Mouse (Mus musculus) mouse trophoblast stem cell (cell line): ENCODE results near the gene Rnd1.

Experiments
- in situ Hi-C, 2 experiments: fragments of 300-500 bp; cut with MseI, MboI; formaldehyde crosslinking; loops; 2 replicates in 1 of 2; 3 replicates in 1 of 2; pipeline ENCODE4 v1.15.1; 2025

The Rnd1 gene

DNA sequence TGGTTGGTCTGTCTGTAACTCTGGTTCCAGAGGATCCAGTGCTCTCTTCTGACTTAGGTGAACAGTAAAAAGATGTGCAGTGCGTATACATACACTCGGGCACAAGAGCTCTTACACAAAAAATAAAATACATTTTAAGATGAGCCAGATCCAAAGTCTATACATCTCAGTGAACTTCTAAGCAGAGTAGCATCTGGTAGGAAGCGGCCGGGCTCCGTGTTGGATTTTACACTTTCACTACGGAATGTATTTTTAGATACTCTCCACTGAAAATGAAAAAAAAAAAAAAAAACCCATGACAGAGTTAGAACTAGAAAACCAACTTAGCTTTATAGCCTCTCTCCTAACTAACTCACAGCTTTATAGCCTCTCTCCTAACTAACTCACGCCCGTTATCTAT is 3.4 kb upstream of the Rnd1 start:
- in situ Hi-C loops = no loop called here

DNA sequence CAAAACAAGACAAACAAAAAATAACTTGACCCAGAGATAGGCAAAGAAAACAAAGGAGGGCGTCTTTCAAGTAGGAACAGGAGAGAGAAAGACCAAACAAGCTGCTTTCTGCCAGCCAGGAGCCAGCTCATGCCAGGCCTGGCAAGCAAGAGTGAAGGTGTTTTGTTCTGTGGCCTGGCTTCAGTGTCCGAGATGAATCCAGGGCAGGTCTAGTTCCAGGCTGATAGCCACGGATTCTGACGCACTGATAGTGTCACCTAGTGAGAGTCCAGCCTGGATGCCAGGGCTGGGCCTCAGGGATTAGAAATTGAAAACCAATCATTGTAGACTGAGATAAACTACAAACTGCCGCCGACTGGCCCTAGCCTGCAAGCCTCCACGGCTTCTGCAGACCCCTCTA is 716 bp upstream of the Rnd1 start:
- in situ Hi-C loops = no loop called here

DNA sequence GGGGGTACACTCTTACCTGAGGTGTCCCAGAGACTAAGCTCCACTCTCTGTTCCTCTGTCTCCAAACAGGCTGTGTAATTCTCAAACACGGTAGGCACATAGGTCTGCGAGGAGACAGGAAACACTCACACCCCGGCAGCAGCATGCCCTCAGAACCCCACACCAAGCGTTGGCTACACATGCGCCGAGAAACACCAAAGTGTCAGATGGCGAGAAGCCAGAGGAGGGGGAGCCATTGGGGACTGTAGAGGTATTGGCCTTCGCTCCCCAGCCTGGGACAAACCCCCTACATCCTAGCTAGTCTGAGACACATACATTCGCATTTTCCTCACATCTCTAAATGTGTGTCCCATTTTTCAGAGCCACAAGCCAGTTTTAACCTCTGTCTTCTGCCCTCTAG is 790 bp downstream of the Rnd1 start:
- in situ Hi-C loops = no loop called here

DNA sequence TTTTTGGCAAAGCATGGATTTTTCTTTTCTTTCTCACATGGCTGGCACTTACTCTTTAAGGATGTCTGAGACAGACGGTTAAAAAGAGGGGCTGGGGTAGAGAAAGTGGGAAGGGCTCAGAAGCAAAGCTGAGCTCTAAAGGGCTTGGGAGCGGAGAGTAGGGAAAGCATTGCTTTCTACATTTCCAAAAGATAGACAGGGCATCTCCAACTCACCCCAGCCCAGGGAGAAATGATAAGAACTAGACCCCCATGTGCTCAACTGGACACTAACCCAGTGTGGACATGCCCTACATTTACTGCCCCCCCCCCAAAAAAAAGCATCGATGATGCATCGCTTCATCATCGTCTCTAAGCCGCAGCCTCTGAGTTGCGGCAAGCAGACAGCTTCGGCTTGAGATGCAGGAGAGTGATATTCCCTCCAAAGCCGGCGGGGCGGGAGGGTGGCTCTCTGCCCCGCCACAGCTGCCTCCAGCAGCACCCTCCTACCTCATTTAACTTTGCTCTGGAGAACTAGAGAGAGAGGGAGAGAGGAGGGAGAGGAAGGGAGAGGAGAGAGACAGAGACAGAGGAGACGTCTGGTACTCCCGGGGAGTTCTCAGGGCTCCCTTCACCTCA is 1.5 kb downstream of the Rnd1 start:
- in situ Hi-C loops = no loop called here

DNA sequence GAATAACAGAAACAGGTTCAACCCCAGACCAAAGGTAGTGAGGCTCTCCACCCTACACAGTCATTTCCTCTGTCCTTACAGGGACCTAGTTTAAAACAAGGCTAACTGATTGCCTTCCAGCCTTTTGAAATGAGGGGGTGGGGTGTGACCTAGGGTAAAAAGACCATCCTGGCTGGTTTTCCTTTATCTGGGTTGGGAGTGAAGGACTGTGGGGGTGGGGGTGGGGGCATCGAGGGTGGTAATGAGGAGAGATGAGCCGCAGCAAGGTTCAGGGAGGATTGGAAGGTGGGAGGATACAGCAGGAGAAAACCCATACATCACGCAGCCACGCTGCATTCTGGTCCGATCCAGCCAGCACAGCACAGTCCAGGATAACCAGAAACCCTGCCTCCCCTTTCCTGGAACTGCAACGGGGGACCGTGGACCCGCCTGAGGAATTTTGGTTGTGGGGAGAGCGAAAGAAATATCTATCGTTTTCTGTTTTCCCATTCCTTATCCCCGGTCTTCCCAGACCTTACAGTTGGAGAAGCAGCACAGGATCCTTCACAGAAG is 2.2 kb downstream of the Rnd1 start:
- in situ Hi-C loops = no loop called here

DNA sequence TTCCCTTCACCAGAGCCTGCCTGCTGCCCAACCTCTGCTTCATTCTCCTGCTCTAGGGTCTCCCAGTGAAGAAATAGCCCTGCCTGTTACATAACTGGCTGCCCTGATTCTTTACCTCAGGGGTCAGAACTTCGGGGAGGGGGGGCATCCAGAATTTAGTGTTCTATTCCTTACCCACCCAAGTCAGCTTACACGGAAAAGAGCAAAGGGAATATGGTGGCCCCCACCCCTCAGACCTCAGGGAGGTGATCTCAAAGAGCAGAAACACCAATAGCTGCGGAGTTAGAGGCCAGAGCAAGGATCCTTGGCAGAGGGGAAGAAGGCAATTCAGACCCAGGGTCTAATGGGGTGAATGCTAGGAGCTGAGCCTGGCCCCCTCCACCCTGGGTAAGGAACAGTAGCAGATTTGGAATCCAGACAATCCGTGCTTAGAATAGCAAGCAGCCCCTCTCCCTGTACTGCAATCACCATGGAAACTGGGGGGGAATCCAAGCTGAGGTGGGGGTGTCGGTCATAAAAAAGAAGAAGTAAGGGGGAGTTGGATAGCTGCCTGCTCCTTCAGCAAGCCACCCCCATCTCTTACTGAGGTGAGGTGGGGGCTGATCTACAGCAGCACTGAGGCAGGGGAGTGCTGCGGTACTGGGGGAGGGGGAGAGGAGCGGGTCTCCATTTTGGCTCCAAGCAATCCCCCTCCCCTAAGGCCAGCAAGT is 2.8 kb downstream of the Rnd1 start:
- in situ Hi-C loops = no loop called here

DNA sequence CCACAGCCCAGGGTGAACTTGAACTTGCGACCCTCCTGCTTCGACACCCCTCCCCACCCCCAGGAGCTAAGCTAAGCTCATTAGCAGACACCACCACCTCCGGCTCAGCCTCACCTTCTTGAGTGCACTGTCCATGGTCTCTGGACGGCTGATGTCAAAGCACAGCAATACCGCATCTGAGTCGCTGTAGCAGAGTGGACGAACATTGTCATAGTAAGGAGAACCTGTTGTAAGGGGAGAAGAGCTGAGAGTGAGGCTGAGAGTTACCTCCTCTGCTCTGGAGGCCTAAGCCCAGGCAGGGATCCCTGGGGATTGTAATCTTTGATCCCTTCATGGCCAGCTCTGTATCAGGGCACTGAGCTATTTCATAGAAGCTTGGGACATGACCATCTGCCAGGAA is 3.5 kb downstream of the Rnd1 start:
- in situ Hi-C loops = no loop called here

DNA sequence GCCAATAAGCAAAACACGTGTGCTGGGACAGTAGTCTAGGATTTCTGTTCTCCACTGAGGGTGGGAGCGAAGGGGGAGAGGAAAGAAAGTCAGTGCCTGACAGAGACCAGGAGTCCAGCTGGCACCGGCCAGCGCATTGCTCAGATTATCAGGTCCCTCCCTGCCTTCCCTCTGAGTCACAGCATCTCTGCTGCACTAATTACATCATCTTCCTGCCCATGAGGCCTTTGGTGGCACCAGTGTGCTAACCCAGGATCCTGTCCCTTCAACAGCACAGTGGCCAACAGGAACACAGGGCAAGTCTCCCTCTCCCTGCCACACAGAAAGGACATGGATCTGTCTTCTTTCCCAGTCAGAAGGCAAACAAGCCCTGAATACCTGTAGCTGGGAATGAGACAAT is 4.7 kb downstream of the Rnd1 start:
- in situ Hi-C loops = no loop called here

DNA sequence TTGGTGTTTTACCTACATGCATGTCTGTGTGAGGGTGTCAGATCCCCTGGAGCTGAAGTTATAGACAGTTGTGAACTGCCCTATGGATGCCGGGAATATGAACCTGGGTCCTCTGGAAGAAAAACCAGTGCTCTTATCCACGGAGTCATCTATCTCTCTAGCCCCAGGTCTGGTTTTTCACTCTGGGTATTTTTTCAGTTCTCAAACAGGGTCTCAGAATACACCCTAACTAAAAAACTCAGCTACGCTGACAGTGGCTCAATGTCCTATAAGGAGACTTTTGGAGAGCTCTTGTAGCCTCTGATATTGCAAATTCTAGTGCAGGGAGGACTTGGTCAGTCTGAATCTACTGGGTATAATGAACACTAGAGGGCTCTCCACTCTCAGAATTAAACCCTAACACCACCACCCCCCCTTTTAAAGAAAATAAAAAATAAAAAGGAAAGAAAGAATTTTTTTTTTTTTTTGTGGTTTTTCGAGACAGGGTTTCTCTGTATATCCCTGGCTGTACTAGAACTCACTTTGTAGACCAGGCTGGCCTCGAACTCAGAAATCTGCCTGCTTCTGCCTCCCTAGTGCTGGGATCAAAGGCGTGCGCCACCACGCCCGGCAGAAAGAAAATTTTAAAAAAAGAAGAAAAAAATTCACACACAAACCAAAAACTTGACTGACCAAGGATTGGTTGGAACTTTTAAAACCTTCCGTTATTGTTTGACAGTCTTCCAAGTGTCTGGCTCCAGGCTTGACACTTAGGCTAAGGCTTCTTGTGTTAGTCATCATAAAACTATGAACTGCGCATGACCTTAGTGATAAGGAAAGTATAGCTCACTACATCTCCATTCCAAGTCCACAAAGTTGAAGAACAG is 13.0 kb downstream of the Rnd1 start:
- in situ Hi-C loops = loop anchor here in 1 of 2 experiments (5.0 kb wide), 1 partner anchor 38 kb away; no protein-coding TSS in a partner anchor

DNA sequence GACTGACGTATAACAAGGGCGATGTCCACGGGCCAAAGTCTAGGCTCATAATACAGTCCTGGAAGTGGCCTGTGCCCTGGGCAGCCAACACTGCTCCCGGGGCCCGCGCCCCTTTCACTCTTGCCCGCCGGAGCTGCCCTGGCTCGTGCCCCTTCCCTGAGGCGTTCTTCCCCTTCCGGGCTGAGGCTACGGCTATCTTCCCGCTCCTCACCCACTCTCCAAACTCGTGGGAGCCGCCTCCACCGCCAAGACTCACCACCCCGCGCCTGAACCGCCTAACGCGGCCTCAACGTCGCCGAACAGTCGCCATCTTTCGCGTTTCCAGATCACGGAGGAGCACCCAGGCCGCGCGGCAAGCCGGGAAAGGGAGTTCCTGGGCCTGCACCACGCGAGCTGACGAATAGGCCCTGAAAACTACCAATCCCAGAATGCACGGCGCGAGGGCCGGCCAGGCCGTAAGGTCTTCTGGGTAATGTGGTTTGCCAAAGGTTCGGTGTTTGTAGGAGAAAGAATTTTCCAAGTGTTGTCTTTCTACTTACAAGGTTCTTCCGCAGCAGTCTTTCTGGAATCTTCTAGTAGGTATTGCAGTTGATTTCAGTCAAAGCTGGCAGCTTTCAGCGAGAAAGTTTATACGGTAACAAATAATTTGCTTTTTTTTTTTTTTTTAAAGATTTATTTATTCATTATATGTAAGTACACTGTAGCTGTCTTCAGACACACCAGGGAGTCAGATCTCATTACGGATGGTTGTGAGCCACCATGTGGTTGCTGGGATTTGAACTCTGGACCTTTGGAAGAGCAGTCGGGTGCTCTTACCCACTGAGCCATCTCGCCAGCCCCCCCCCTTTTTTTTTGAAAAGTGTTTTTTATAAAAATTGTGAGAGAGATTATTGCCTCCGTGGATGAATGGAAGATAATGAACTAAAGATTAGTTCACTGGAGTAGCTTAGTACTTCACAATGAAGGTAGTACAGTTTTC is 14.4 kb downstream of the Rnd1 start, which contains the start of gene Ddx23:
TSS of gene Ddx23 (minus strand) at position 328 of the 979 bp plus-strand sequence.
- in situ Hi-C loops = loop anchor here in 1 of 2 experiments (5.0 kb wide), 1 partner anchor 39 kb away; no protein-coding TSS in a partner anchor

DNA sequence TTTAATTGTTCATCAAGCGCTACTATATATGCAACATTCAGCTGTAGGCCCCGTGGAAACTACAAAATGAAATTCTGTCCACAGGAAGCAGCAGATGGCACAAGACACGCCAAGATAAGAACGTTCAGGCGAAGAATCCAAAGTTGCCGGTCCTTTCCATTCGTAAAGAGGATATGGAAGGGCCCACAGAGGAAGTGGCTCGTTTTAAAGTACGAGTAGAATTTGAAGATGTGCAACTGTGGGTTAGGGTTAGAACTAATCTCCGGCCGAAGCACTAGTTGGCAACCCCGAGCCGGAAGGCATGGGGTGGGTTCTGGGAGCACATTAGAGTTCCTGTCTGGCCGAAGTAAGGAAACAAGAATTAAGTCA is 15.1 kb downstream of the Rnd1 start:
- in situ Hi-C loops = loop anchor here in 1 of 2 experiments (5.0 kb wide), 1 partner anchor 40 kb away; no protein-coding TSS in a partner anchor

DNA sequence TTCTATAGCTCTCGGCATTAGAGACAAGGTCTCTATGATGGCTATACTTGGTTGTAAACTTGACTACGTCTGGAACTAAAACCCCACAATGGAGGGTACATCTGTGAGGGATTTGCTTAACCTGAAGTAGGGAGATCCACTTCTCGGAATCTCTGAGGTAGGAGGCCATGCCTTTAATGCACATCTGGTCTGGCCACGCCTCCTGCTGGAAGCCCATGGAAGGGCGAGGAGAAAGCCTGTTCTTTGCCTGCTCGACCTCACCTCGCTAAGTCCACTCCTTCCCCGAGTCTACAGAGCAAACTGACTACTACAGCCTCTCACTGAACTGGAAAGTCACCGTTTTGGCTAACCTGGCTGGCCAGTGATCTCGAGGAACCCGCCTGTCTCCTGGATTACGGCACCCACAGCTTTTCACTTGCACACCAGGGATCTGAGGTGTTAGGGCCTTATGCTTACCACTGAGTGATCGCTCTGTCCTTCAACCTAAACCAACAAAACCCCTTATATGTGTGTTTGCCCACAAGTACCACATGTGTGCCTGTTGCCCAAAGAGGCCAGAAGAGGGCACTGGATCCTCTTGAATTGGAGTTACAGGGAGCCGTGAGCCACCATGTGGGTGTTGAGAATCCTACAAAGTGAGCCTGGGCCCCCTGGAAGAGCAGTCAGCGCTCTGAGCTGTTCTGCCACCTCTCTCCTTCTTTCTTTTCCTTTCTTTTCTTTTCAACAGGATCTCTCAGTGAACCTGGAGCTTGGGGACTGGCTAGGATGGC is 20.1 kb downstream of the Rnd1 start:
- in situ Hi-C loops = no loop called here

DNA sequence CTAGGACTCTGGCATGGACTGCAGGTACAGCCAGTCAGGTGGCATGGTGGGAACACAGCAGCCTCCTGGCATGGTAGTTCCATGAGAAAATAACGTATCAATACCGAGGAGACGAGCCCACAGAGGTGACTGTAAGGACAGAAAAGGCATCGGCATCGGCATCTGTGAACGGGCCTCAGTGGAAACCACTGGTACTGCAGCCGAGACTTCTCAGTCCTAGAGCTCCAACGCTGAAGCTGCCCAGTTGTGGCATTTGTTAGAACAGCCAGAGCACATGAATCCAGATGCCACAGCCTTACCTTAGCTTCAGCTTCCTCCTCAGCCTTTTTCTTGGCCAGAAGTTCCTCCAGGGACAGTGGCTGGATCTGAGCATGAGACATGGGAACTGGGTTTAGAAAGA is 25.1 kb downstream of the Rnd1 start:
- in situ Hi-C loops = no loop called here

DNA sequence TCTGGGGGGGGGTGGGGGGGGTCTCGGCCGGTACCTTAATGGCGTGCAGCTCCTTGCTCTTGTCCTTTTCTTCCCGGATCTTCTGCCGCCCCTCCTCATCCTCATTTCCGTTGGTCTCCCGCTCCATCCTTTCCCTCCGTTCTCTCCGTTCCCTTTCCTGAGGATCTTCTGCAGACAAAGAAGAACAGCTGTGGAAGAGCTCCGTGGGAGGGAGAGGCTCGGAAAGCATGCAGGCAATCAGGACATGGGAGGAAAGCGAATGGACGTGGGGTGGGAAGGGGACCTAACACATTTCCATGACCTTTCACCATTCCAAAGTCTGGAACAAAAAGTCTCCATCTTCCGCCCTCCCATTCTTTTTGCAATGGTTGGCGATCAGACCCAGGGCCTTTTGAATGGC is 25.8 kb downstream of the Rnd1 start:
- in situ Hi-C loops = no loop called here

DNA sequence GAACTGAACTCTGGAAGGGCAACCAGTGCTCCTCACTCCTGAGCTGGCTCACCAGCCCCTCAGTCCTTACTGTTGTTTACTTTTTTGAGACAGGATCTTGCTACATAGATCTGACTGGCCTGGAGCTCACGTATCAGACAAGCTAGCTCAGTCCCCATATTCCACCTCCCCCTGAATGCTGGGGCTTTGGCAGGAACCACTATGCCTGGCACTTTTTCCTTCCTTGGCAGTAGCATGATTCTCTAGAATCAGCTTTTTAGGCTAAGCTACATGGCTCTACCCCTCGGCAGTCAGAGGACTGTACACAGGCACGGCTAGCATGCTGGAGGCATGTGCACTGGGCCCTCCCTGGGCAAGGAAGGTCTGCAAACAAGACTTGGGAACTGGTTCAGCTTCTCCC is 29.2 kb downstream of the Rnd1 start:
- in situ Hi-C loops = no loop called here

DNA sequence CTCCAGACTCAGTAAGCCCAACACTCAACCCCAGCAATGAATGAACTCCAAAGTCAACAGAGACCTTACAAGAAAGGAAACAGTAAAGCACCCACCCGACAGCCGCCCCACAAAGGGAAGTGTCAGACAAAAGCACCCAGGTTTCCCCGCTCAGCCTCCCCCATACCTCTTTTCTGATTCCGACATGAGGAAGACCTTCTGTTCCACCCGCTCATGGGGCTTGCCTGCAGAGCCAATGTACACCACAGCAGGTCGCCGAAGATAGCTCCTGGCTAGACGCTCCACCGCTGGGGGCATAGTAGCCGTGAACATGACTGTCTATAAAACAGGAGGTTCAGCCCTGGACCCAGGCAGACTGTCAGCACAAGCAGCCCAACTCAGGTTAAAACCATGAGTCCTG is 30.0 kb downstream of the Rnd1 start:
- in situ Hi-C loops = no loop called here

DNA sequence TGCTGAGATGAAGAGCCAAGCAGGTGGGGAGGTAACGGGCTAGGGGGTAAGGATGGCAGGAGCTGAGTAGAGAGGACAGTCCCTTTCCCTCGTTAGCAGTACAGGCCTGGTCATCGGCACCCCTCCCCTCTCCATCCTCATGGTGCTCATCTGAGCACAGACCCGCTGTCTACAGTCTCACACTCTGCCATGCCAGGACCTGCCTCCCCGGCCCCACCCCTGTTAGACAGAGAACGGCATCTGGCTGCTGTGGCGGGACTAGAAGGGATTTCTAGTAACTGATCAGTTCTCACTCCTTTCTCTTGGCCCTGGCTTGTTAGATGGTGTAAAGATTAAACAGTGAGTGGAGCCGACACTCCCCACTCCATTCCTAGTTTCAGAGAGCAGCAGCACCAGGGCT is 30.5 kb downstream of the Rnd1 start:
- in situ Hi-C loops = no loop called here

DNA sequence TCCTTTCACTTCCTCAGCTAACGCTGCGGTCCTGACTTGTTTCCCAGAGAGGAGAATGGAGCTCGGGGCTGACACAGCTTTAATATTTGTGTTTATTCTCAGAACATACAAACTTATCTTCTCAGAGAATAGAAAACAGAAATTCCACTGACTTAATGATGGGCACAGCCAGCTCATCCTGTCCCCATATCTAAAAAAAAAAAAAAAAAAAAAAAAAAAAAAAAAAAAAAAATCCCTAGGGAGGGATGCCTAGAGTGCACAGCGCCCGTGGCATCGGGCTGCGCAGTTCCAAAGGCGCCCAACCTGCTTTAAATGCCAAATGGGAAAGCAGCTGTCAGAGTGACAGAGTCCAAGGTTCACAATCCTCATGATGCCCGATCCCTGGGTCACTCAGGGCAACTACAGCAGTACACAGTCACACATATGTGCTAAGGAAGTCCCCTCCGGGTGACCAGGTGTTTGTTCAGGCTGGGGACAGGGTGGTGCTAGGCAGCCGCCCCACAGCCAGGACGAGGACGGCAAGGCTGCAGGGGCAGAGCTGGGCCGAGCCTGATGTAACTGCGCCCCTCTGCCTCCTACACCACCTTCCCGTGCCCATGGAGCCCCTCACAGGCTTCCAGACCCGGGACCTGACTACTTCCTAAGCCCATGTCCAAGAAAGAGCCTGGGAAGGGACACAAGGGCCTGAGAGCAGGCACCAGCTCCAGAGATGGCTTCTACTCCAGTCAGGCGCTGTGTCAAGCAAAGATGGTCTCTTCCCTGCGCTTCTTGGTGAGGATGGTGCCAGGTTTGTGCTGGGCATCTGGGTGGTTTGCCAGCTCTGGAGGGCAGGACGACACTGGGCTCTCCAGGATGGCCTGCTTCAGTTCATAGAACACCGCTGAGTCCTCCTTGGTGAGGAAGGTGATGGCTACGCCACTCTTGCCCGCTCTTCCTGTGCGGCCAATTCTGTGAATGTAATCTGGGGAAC is 31.9 kb downstream of the Rnd1 start:
- in situ Hi-C loops = no loop called here

DNA sequence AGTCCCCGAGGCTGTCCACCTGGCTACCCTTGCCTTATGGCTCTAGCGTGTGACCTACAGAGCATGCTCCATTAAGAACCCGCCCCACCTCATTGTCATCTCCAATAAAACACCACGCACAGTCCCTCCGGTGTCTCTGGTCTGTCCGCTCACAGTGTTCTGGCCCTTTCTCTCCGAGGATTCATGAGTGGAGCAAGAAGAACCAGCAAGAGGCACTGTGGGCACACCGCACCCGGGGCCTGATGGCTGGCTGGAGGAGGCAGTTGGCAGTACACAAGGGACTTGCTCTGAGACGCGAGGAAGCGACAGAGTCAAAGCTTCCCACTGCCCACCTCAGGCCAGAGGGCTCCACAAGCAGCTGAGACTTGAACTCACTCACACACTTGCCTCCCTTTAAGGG is 32.9 kb downstream of the Rnd1 start:
- in situ Hi-C loops = no loop called here
